Mouse (Mus musculus) spleen, postnatal 4 days (tissue): Measurements from ENCODE around the gene Tmc3.

Source experiments
- DNase-seq, 2 experiments: peaks; one replicate each; pipeline ENCODE4 v3.0.0; 2022; ENCODE audit warnings: low spot score in 2 of 2

Tmc3 gene

DNA sequence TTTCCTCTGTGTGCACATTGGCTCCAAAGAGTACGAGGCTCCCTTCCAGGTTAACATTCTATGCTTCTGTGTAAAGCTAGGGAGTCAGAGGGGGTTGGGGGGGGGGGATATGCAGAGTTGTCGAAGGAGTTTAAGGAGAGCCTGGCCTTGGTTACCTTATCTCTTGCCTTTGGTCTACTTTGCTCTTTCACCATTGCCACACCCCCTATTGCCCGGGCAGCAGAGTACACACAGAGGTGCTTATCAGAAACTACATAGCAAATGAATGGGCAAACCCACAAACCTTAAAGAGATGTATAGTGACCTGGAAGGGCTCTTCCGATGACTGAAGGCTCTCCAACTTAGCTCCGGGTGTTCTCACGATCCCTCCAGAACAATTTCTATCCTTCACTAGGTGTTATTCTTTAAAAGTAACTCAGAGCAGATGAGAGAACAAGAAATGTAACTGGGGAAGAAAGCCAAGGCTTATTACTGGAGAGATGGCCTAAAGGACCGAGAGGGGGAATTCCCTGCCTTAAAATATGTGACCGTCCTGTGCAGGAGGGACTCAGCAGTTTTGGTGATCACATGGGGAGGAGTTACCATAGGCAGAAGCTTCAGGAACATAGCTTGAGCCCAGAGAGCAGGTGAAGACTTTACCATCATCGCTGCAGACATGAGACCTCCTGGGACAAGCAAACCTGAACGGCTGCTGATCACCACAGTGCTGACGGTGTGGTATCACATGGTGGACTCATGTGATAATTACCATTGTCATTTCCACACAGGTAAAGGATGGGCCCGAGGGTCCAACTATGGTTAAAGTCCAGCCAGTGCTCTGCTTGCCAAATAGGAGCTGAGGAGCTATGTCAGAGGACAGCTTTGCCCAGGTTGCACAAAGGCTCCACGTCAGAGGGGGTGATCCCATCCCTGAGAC lies 14.5 kb downstream of the Tmc3 start:
- no peak for DNase-seq

GRCm38 (mm10) chr7:83599913-83600286 lies 15.2 kb downstream of the Tmc3 start:
- peak; percentile 64 to 88 for DNase-seq

DNA sequence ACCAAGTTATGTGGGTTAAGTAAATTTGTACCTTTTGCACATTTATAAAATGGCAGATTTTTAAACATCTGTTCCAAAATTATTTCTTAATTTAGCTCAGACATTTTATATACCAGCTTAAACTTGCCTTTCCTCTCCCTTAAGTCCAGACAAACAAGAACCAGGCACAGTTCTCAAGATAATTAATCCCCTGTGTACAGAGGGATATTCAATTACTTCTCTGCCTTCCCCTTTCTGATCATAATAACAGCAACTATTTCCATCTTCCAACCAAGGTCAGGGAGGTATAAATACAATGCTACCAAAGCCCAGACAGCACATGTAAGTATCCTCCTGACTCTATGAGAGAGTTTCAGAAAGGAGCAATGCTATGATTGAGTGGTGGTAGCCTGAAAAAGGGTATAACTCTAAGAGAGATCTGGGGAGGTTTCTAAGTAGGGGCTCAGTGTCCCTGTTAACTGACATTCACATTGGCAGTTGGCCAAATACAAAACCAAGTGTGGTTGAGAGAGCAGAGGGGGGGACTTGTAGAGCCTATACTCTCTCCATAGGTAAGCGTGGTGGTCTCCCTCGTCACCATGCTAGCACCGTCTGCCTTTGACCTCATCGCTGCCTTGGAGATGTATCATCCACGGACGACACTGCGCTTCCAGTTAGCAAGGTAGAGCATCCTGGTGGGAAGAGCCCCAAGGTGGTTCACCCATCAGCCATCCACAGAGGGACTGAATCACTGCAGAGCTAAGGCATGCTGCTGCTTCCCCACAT lies 19.6 kb downstream of the Tmc3 start:
- DNase-seq: no peak

DNA sequence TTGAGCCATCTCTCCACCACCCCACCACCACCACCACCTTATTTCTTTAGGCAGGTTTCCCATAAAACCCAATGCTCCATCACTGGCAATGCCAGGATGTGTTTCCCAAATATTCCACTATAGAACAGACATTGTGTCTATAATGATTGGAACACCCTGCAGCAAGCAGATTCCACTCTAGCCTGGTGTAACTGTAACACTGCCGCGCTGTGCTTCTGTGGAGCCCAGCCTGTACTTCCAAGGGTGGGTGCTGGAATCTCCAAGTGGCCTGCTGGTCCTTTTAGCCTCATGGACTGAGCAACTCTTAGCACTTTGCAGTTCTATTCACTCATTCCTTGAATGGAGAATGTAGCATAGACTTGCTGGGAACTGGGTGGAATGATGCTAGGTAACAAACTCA lies 22.1 kb downstream of the Tmc3 start:
- DNase-seq: no peak

DNA sequence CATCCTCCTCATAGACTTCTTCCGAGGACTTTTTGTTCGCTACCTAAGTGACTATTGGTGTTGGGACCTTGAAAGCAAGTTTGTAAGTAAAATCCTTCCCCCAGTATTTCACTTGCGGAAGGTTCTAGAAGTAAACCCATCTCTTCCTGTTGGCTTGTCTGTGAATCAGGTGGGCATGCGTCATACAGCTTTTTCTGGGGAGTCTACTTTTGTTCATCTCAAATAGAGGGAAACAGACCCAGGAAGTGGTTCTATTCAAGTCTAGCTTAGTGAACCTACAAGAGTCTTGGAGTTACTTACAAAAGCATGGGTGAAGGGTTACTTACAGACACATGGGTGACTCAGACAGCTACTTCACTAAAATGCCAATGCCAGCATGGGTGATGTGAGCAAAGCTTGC lies 25.2 kb downstream of the Tmc3 start:
- DNase-seq: no peak

DNA sequence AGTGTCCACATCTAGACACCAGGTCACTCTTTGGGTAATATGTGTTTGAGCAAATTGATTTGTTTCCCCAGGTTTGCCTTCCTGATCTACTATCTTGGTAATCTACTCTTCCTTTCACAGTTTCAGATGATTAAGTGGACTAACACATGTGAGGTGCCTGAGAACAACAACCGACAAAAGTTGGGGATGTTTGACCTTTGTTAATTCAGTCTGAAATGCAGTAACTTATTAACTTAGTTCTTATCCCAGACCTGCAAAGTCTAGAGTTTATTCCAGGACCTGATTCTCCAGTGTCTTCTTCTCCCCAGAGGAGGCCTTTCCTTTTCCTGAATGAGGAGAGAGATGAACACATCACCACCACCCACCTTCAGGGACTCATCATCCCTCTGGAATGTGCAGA lies 27.2 kb downstream of the Tmc3 start:
- no peak for DNase-seq

DNA sequence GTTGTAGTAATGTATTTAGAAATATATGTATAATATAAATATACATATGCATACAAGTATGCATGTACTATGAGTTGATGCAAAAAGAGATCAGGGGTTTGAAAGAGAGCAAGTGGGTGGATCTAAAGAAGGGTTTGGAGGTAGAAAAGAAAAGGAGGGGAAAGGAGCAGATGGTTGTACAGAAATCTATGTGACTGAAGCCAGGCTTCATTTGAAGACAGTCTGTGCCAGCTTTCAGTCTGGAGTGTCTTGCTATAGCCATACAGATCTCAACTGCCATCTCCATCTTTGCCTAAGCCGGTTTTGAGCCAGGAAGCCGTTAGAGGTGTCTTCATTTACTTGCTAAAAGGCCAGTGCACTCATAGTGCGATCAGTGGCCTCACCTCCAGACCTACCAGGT lies 30.5 kb downstream of the Tmc3 start:
- DNase-seq: no peak

- DNase-seq: no peak
Measured at GRCm38 (mm10) chr7:83615815-83616214, 31.1 kb downstream of the Tmc3 start.

GRCm38 (mm10) chr7:83616268-83616667 lies 31.5 kb downstream of the Tmc3 start:
- DNase-seq: no peak

- no peak for DNase-seq
Measured at GRCm38 (mm10) chr7:83618709-83619108, 34.0 kb downstream of the Tmc3 start.

- no peak for DNase-seq
Measured at GRCm38 (mm10) chr7:83622582-83622981, 37.9 kb downstream of the Tmc3 start.

GRCm38 (mm10) chr7:83624065-83624464 lies 39.3 kb downstream of the Tmc3 start:
- DNase-seq: no peak

DNA sequence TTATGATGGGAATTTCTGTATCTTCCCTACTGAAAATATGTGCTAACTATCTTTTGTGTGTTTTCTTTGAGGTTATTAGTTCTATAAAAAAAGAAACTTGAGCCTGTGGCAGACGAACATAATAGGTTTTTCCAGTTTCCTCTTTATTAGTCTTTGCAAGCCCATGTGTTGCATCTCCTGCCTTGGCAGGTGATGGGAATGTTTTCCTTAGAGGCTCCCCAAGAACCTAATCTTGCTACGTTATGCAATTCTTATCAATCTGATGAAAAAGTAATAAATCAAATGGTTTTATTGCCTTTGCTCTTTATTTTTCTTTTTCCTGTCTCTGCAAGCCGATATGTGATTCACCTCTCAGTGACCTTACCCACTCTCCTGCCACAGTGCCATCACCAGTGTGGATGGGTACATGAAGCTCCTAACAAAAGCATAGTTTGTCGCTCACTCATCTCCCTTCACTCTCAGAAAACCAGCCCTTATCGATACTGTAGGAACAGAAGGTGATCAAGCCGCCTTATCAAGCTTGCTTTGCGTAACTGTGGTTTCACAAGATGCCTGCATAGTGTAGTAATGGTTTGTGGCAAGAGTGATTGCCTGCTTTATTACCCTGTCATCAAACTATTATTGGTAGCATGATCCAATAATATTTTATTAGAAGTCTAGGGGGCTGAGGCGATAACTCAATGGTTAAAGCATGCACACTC lies 42.0 kb downstream of the Tmc3 start:
- DNase-seq: no peak

DNA sequence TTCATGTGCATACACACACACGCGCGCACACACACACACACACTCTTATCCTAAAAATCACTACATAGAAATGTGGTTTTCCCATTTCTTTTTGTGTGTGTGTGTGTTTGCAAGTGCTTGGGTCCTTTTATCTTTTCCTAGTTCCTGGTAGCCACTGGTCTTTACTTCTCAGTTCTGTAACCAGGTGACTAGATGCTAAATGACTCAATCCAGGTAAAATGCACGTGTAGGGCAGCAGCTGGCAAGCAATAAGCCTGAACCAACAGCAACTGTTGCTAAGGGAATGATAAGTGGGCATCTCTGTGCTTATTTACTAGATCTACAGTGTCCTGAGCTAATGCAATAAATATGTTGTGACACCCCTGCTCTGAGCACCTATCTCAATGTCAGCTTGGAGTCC lies 42.6 kb downstream of the Tmc3 start:
- no peak for DNase-seq

GRCm38 (mm10) chr7:83631073-83631827 lies 46.5 kb downstream of the Tmc3 start:
- no peak for DNase-seq

GRCm38 (mm10) chr7:83631828-83632681 lies 47.3 kb downstream of the Tmc3 start, which contains the start of gene Stard5:
Gene Stard5 (plus strand): TSS chr7:83631959.
- DNase-seq: peak; percentile 86 to 90

DNA sequence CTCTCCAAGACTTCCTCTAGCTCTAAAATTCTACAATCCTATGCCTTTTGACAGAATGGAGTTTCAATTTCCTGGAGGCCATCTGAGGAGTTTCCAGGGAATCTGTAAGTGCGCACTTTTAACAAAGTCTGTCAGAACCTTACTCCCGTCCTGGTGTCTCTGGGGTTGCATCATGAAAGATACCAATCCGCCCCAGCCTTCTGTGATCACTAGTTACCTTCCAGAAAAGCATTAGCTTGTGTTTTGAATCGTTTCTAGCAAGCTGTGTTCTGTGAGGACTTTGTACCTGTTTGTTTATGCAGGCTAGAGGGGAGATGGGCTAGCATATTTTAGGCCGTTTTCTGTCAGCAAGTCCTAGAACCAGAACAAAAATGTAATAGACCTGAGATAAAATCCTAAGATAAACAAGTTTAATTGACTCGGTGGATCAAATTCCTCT lies 48.0 kb downstream of the Tmc3 start:
- DNase-seq: no peak

DNA sequence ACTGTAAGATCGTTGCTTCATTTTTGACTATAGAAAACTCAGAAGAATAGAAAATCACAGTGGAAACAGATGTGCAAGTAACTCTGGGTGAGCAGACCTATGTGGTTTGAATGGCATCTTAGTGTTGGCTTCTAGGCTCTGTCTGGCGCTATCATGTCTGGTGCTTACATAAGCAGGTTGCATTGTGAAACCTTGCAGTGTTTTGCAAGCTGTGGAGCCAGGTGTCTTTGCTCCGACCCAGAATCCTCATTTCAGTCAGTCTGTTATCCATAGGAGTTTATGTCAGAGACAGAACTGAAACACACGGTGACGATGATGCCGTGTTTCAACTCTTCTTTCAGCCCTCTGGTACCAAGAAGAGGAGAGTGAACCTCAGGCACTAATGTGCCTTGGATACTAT lies 49.1 kb downstream of the Tmc3 start:
- no peak for DNase-seq

DNA sequence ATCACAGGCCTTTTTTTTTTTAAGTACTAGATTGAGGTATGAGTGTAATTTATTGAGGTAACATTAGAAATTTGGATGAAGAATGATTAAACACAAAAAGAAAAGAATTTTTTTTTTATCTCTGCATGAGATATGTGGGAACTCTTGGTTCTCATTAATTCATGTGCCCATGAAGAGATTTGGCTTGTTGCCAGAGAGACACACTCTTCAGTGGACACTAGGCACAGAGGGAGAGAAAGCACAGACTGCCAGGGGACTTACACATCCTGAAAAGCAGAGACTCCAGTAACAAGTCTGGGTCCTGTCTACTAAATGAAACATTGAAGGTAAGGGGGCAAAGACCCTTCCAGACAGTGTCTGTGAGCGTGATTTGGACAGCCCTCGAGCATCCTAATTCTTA lies 51.0 kb downstream of the Tmc3 start:
- DNase-seq: no peak

GRCm38 (mm10) chr7:83636425-83636824 lies 51.7 kb downstream of the Tmc3 start:
- DNase-seq: no peak
